Mouse (Mus musculus): ENCODE measurements around the gene Gm21834. TPM values are rescaled to one million over a fixed set of nuclear protein-coding genes. Genes with fewer than 3 reads are reported as not detected.

The Gm21834 gene
- not detected in 2 replicates for polyA plus RNA-seq (2011; ENCODE audit: insufficient read depth, insufficient read length, low replicate concordance, missing spikeins)

GRCm38 (mm10) chr17:57742119-57742518 lies at the start of gene Gm21834:
TSS of gene Gm21834 (minus strand) at chr17:57742219.
- Histone ChIP-seq H3K4me3 (replicated peaks; ENCODE audit: control insufficient read depth, low read depth, low read length) (no peak within 1 kb of the TSS), H3K4me1 (ENCODE audit: control insufficient read depth, insufficient read depth, low read length) (no peaks in the 10 kb centered on the region), H3K27ac (ENCODE audit: control insufficient read depth, insufficient read depth, low read depth, low read length, poor library complexity) (no peak within 1 kb of the TSS)
- WGBS: 76% methylated on average over 5 of the region's 5 CpGs
- TF ChIP-seq CTCF (IDR thresholded peaks at IDR 0.05; ENCODE audit: control insufficient read depth, insufficient read depth, low read length) (no peak), POLR2A (IDR thresholded peaks at IDR 0.05; ENCODE audit: borderline replicate concordance, control insufficient read depth, low read depth, low read length) (no peak)

- TF ChIP-seq POLR2A (IDR thresholded peaks at IDR 0.05; ENCODE audit: borderline replicate concordance, control insufficient read depth, low read depth, low read length): no peak
- Histone ChIP-seq H3K27ac (ENCODE audit: control insufficient read depth, insufficient read depth, low read depth, low read length, poor library complexity) (no peak overlapping the region), H3K4me1 (ENCODE audit: control insufficient read depth, insufficient read depth, low read length) (no peaks in the 10 kb centered on the region), H3K4me3 (replicated peaks; ENCODE audit: control insufficient read depth, low read depth, low read length) (no peak overlapping the region)
- WGBS: 76% methylated on average over 1 of the region's 1 CpGs
Measured at GRCm38 (mm10) chr17:57788161-57788799, 46.3 kb upstream of the Gm21834 start.

- Histone ChIP-seq H3K27ac (ENCODE audit: control insufficient read depth, insufficient read depth, low read depth, low read length, poor library complexity) (no peak overlapping the region), H3K4me1 (ENCODE audit: control insufficient read depth, insufficient read depth, low read length) (no peaks in the 10 kb centered on the region), H3K4me3 (replicated peaks; ENCODE audit: control insufficient read depth, low read depth, low read length) (no peak overlapping the region)
- 13% methylated on average over 4 of the region's 4 CpGs for WGBS
- no peak for TF ChIP-seq CTCF (IDR thresholded peaks at IDR 0.05; ENCODE audit: control insufficient read depth, insufficient read depth, low read length)
- no peak for TF ChIP-seq POLR2A (IDR thresholded peaks at IDR 0.05; ENCODE audit: borderline replicate concordance, control insufficient read depth, low read depth, low read length)
Measured at GRCm38 (mm10) chr17:57770904-57771303, 28.9 kb upstream of the Gm21834 start.

GRCm38 (mm10) chr17:57768622-57769610 lies 26.9 kb upstream of the Gm21834 start, which contains the start of gene Cntnap5c:
TSS of gene Cntnap5c (plus strand) at chr17:57769570.
- 27% methylated on average over 26 of the region's 26 CpGs for WGBS
- TF ChIP-seq CTCF (IDR thresholded peaks at IDR 0.05; ENCODE audit: control insufficient read depth, insufficient read depth, low read length): no peak
- no peak for TF ChIP-seq POLR2A (IDR thresholded peaks at IDR 0.05; ENCODE audit: borderline replicate concordance, control insufficient read depth, low read depth, low read length)
- Histone ChIP-seq H3K27ac (ENCODE audit: control insufficient read depth, insufficient read depth, low read depth, low read length, poor library complexity) (no peak within 1 kb of the TSS), H3K4me1 (ENCODE audit: control insufficient read depth, insufficient read depth, low read length) (no peaks in the 10 kb centered on the region), H3K4me3 (replicated peaks; ENCODE audit: control insufficient read depth, low read depth, low read length) (no peak within 1 kb of the TSS)

GRCm38 (mm10) chr17:57767306-57767705 lies 25.3 kb upstream of the Gm21834 start:
- Histone ChIP-seq H3K27ac (ENCODE audit: control insufficient read depth, insufficient read depth, low read depth, low read length, poor library complexity) (no peak overlapping the region), H3K4me1 (ENCODE audit: control insufficient read depth, insufficient read depth, low read length) (no peaks in the 10 kb centered on the region), H3K4me3 (replicated peaks; ENCODE audit: control insufficient read depth, low read depth, low read length) (no peak overlapping the region)
- TF ChIP-seq POLR2A (IDR thresholded peaks at IDR 0.05; ENCODE audit: borderline replicate concordance, control insufficient read depth, low read depth, low read length) (no peak), CTCF (IDR thresholded peaks at IDR 0.05; ENCODE audit: control insufficient read depth, insufficient read depth, low read length) (no peak)

GRCm38 (mm10) chr17:57758033-57758432 lies 16.0 kb upstream of the Gm21834 start:
- H3K4me3 ChIP-seq (replicated peaks; ENCODE audit: control insufficient read depth, low read depth, low read length): no peak overlapping the region
- H3K4me1 ChIP-seq (ENCODE audit: control insufficient read depth, insufficient read depth, low read length): no peaks in the 10 kb centered on the region
- WGBS: 23% methylated on average over 1 of the region's 1 CpGs
- TF ChIP-seq CTCF (IDR thresholded peaks at IDR 0.05; ENCODE audit: control insufficient read depth, insufficient read depth, low read length) (no peak), POLR2A (IDR thresholded peaks at IDR 0.05; ENCODE audit: borderline replicate concordance, control insufficient read depth, low read depth, low read length) (no peak)
- H3K27ac ChIP-seq (ENCODE audit: control insufficient read depth, insufficient read depth, low read depth, low read length, poor library complexity): no peak overlapping the region

GRCm38 (mm10) chr17:57694791-57695190 lies 47.2 kb downstream of the Gm21834 start:
- Histone ChIP-seq H3K4me3 (replicated peaks; ENCODE audit: control insufficient read depth, low read depth, low read length) (no peak overlapping the region), H3K27ac (ENCODE audit: control insufficient read depth, insufficient read depth, low read depth, low read length, poor library complexity) (no peak overlapping the region), H3K4me1 (ENCODE audit: control insufficient read depth, insufficient read depth, low read length) (no peaks in the 10 kb centered on the region)
- TF ChIP-seq CTCF (IDR thresholded peaks at IDR 0.05; ENCODE audit: control insufficient read depth, insufficient read depth, low read length) (no peak), POLR2A (IDR thresholded peaks at IDR 0.05; ENCODE audit: borderline replicate concordance, control insufficient read depth, low read depth, low read length) (no peak)
- 64% methylated on average over 3 of the region's 3 CpGs for WGBS

Other genes with a start within 250 kb of the Gm21834 start
- gene Vmn2r120, start 196.7 kb downstream of the Gm21834 start, polyA plus RNA-seq (2011; ENCODE audit: insufficient read depth, insufficient read length, low replicate concordance, missing spikeins): 0.09 TPM in 1 of 2 replicates, not detected in the other
- gene Cntnap5c, start 27.4 kb upstream of the Gm21834 start, polyA plus RNA-seq (2011; ENCODE audit: insufficient read depth, insufficient read length, low replicate concordance, missing spikeins): not detected in 2 replicates

Measured in bone marrow, adult 2 months (tissue).